Mouse (Mus musculus): ENCODE measurements at regions not wholly inside any gene's neighbourhood (a gene's known extent, or its start where the extent isn't known, plus 50 kb on each side); places are given as distances from the start of the nearest gene placed in this dataset. TPM values are rescaled to one million over a fixed set of nuclear protein-coding genes. Genes with fewer than 3 reads are reported as not detected.
A peak's percentile ranks its signal among the peaks of the same experiment; 100 is the strongest.

GRCm38 (mm10) chr8:5800594-5800993 is 695.4 kb upstream of the Slc10a2 start:
- 64% methylated on average over 3 of the region's 3 CpGs for WGBS
- Histone ChIP-seq H3K36me3 (replicated peaks; ENCODE audit: control insufficient read depth, insufficient read depth) (no peaks in the 10 kb centered on the region), H3K27ac (no peak overlapping the region), H3K9me3 (ENCODE audit: control insufficient read depth, low read length) (no peaks in the 10 kb centered on the region), H3K4me3 (replicated peaks; ENCODE audit: low read length) (no peak overlapping the region), H3K4me2 (replicated peaks) (no peak overlapping the region), H3K27me3 (ENCODE audit: control insufficient read depth, insufficient read depth, low read length) (no peaks in the 10 kb centered on the region), H3K9ac (no peak overlapping the region), H3K4me1 (replicated peaks; ENCODE audit: control insufficient read depth, insufficient read depth, low read length) (no peaks in the 10 kb centered on the region)
- DNase-seq (ENCODE audit: low spot score) (no peak), ATAC-seq (ENCODE audit: low FRiP score) (peak; percentile 65)

- Histone ChIP-seq H3K27me3 (ENCODE audit: control insufficient read depth, insufficient read depth, low read length) (no peaks in the 10 kb centered on the region), H3K9ac (no peak overlapping the region), H3K9me3 (ENCODE audit: control insufficient read depth, low read length) (no peaks in the 10 kb centered on the region), H3K4me2 (replicated peaks) (no peak overlapping the region), H3K27ac (no peak overlapping the region), H3K4me3 (replicated peaks; ENCODE audit: low read length) (no peak overlapping the region), H3K4me1 (replicated peaks; ENCODE audit: control insufficient read depth, insufficient read depth, low read length) (no peaks in the 10 kb centered on the region), H3K36me3 (replicated peaks; ENCODE audit: control insufficient read depth, insufficient read depth) (no peaks in the 10 kb centered on the region)
- WGBS = 96% methylated on average over 1 of the region's 1 CpGs
- no peak for ATAC-seq (ENCODE audit: low FRiP score)
- no peak for DNase-seq (ENCODE audit: low spot score)
Measured at GRCm38 (mm10) chr8:5756366-5756765, 651.2 kb upstream of the Slc10a2 start.

DNA sequence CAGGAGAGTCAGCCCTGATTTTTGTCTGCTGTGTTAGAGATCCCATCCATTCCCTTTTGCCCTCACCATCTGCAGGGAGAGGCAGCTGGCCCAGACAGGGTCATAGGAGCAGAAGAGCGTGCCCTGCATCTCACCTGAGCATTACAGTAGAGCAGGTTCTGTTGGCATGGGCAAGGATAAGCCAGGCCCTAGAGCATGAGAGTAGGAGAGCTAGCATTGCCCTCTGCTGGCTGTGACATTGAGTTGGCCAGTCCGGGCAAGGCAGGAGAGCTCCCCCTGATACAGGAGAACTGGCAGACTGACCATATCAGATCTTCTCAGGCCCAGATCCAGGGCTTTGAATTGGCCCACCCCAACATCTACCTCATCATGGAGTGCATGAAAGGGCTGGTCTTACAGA is 634.4 kb upstream of the Slc10a2 start:
- H3K4me2 ChIP-seq (replicated peaks) = no peak overlapping the region
- no peak for DNase-seq (ENCODE audit: low spot score)
- ATAC-seq (ENCODE audit: low FRiP score) = no peak; the same call in 1 of the 2 replicates
- no peak overlapping the region for H3K9ac ChIP-seq
- H3K4me1 ChIP-seq (replicated peaks; ENCODE audit: control insufficient read depth, insufficient read depth, low read length) = no peaks in the 10 kb centered on the region
- H3K27ac ChIP-seq = no peak overlapping the region
- no peak overlapping the region for H3K4me3 ChIP-seq (replicated peaks; ENCODE audit: low read length)
- 86% methylated on average over 2 of the region's 2 CpGs for WGBS
- no peaks in the 10 kb centered on the region for H3K36me3 ChIP-seq (replicated peaks; ENCODE audit: control insufficient read depth, insufficient read depth)
- no peaks in the 10 kb centered on the region for H3K27me3 ChIP-seq (ENCODE audit: control insufficient read depth, insufficient read depth, low read length)
- H3K9me3 ChIP-seq (ENCODE audit: control insufficient read depth, low read length) = no peaks in the 10 kb centered on the region

- DNase-seq (ENCODE audit: low spot score) (no peak), ATAC-seq (ENCODE audit: low FRiP score) (no peak)
- Histone ChIP-seq H3K4me2 (replicated peaks) (no peak overlapping the region), H3K36me3 (replicated peaks; ENCODE audit: control insufficient read depth, insufficient read depth) (no peaks in the 10 kb centered on the region), H3K4me3 (replicated peaks; ENCODE audit: low read length) (no peak overlapping the region), H3K9ac (no peak overlapping the region), H3K4me1 (replicated peaks; ENCODE audit: control insufficient read depth, insufficient read depth, low read length) (no peaks in the 10 kb centered on the region), H3K27me3 (ENCODE audit: control insufficient read depth, insufficient read depth, low read length) (no peaks in the 10 kb centered on the region), H3K9me3 (ENCODE audit: control insufficient read depth, low read length) (no peaks in the 10 kb centered on the region), H3K27ac (no peak overlapping the region)
- 77% methylated on average over 2 of the region's 2 CpGs for WGBS
Measured at GRCm38 (mm10) chr8:5727416-5727815, 622.3 kb upstream of the Slc10a2 start.

- Histone ChIP-seq H3K4me1 (replicated peaks; ENCODE audit: control insufficient read depth, insufficient read depth, low read length) (no peaks in the 10 kb centered on the region), H3K4me2 (replicated peaks) (no peak overlapping the region), H3K27me3 (ENCODE audit: control insufficient read depth, insufficient read depth, low read length) (no peaks in the 10 kb centered on the region), H3K27ac (no peak overlapping the region), H3K36me3 (replicated peaks; ENCODE audit: control insufficient read depth, insufficient read depth) (no peaks in the 10 kb centered on the region), H3K9ac (no peak overlapping the region), H3K4me3 (replicated peaks; ENCODE audit: low read length) (no peak overlapping the region), H3K9me3 (ENCODE audit: control insufficient read depth, low read length) (no peaks in the 10 kb centered on the region)
- ATAC-seq (ENCODE audit: low FRiP score) = no peak
- no peak for DNase-seq (ENCODE audit: low spot score)
Measured at GRCm38 (mm10) chr8:5687999-5688398, 582.8 kb upstream of the Slc10a2 start.

DNA sequence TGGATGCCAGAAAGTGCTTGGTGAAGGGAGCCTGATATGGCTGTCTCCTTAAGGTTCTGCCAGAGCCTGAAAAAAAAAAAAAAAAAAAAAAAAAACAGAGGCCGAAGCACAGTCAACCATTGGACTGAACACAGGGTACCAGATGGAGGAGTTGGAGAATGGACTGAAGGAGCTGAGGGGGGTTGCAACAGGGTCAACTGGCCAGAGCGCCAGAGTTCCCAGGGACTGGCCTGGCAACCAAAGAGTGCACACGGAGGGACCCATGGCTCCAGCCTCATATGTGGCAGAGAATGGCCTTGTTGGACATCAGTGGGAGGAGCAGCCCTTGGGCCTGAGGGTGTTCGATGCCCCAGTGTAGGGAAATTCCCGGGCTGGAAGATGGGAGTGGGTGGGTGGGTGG is 569.8 kb upstream of the Slc10a2 start:
- H3K27me3 ChIP-seq (ENCODE audit: control insufficient read depth, insufficient read depth, low read length) = no peaks in the 10 kb centered on the region
- 74% methylated on average over 5 of the region's 5 CpGs for whole genome bisulfite sequencing
- ATAC-seq (ENCODE audit: low FRiP score) = no peak

More for the DNA sequence above, 569.8 kb upstream of the Slc10a2 start:
- Histone ChIP-seq H3K4me2 (replicated peaks) (no peak overlapping the region), H3K9me3 (ENCODE audit: control insufficient read depth, low read length) (no peaks in the 10 kb centered on the region), H3K27ac (no peak overlapping the region), H3K4me1 (replicated peaks; ENCODE audit: control insufficient read depth, insufficient read depth, low read length) (no peaks in the 10 kb centered on the region), H3K36me3 (replicated peaks; ENCODE audit: control insufficient read depth, insufficient read depth) (no peaks in the 10 kb centered on the region), H3K9ac (no peak overlapping the region), H3K4me3 (replicated peaks; ENCODE audit: low read length) (no peak overlapping the region)
- no peak for DNase-seq (ENCODE audit: low spot score)

Small RNAs in the stretch of these regions (microRNA-seq; reads per million reads assigned to microRNA genes)
- gene Gm22565 = not detected
